Mouse (Mus musculus) gastrocnemius, postnatal 14 days (tissue): ENCODE measurements around the gene Tbxa2r. TPM values are rescaled to one million over a fixed set of nuclear protein-coding genes. Genes with fewer than 3 reads are reported as not detected.
A peak's percentile ranks its signal among the peaks of the same experiment; 100 is the strongest.

Source experiments
- DNase-seq: peaks from one replicate; pipeline ENCODE4 v3.0.0; 2021; ENCODE audit warnings: mixed read lengths
- intact Hi-C: fragments of 180-260 bp; cut with DNase I; formaldehyde crosslinking; loops from one replicate; pipeline ENCODE4 v1.15.1; 2025; ENCODE audit warnings: low total_unique reads
- total RNA-seq, 2 experiments: library from RNA; stranded (reverse); gene quantifications; 2 replicates each; pipeline ENCODE4 v1.2.3; 2021

Gene Tbxa2r
- total RNA-seq, 2 experiments from 2014 or later: 1.5 to 2.2 TPM

DNA sequence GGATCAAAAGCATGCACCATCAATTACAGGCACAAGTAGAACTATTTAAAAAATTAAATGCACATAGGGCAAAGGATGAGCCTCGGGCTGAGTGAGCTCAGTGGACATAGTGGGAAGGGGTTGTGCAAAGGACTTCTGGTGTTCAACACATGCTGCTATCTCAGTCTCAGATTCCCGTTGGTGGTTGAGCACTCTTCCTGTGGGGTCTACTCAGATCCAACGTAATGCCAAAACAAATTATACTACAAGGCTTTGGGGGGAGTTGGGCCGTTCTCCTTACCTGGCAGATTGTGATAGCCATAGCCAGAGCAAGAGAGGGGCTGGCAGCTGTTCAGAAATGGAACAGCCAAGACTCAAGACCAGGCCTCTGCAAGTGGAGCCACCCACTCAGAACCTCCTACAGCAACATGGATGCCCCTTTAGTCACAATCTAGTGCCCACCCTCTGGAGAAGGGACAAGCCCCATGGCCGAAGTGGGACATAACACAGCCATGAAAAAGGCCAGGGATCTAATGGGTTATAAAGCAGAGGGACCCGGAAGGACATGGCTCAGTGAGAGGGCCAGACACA, 51.4 kb downstream of the Tbxa2r start:
- intact Hi-C loops: no loop called here
- no peak for DNase-seq

DNA sequence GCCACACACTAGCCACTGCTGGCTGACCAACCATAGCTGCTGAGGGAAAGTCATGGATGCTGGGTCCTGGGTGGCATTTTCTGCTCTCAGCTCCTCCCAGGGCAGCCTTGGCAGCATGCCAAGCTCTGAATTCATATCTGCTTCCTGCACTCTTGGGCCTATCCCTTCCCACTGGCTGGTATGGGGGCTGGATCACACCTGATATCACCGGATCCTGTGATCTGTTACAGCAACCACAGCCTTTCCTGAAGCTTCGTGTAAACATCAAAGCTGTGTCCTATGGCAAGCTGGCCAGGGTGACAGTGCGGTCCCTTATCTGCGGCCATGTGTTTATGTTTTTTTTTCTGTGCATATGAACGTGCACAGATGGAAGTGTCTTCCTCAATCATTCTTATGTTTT, 53.5 kb downstream of the Tbxa2r start:
- no peak for DNase-seq
- intact Hi-C loops: no loop called here

DNA sequence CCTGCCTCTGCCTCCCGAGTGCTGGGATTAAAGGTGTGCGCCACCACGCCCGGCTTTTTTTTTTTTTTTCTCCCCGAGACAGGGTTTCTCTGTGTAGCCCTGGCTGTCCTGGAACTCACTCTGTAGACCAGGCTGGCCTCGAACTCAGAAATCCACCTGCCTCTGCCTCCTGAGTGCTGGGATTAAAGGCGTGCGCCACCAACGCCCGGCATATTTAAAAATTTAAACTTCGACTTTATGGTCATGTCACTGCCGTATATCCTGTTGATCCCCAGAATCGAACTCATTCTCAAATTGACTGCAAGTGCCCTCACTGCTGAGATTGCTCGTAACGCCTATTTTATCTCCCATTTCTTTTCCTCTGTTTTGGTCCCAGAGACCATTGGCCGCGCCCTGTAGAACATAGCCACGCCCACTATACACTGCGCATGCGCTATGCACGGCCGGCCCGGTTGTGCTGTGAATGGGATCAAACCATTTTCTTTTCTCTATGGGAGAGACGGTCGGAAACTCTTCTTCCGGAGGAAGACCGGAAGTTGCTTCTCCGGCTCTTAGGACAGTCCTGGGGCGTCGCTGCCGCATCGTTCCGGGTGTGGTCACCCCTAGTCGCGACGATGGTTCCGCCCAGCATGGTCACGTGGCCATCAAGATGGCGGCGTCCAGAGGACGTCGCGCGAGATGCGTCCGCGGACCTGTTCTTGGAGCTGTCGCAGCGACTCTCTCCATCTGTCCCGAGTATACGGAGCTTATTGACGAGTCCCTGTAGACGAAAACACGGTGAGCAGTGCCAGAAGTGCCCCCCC, 55.5 kb downstream of the Tbxa2r start, which contains the start of the genes Dohh and Gm48551:
TSS of gene Dohh (plus strand) at position 627 of the 803 bp plus-strand sequence.
TSS of gene Gm48551 (plus strand) at position 665 of the 803 bp plus-strand sequence.
- peak; percentile 99 for DNase-seq
- intact Hi-C loops: no loop called here

DNA sequence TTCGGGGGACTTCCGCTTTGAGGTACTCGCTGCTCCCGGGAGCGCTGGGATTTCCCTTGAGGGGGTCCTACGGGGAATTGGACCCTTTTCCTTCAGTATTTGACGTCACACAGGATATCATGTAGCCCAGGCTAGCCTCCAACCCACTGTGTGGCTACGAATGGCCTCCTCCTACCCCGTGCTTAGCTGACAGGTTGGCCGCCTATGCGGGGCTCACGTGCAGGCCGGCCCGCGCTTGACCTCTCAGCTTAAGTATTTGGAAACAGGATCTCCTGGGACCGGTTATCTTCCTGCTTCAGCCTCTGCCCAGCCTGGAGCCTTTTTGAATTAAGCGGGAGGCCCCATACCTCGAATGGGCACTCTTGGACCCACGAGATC, 56.1 kb downstream of the Tbxa2r start:
- intact Hi-C loops: no loop called here
- no peak for DNase-seq

Other genes with a start within 250 kb of the Tbxa2r start
- gene Creb3l3, start 229.9 kb upstream of the Tbxa2r start, total RNA-seq: 1 to 10 TPM in 1 of 2 experiments, under 1 TPM in 1; 0.53 to 1.1 TPM
- 100 to 1,000 TPM; 163 to 171 TPM for gene Map2k2, start 222.8 kb upstream of the Tbxa2r start, total RNA-seq
- 10 to 100 TPM; 28.2 to 30.1 TPM for gene Zbtb7a, start 193.5 kb upstream of the Tbxa2r start, total RNA-seq
- gene Pias4, start 160.8 kb upstream of the Tbxa2r start, total RNA-seq: 10 to 100 TPM; 12.3 to 12.8 TPM
- gene Eef2, start 152.1 kb upstream of the Tbxa2r start, total RNA-seq: 100 to 1,000 TPM; 892 to 898 TPM
- 10 to 100 TPM; 21.2 to 24.8 TPM for gene Dapk3, start 145.7 kb upstream of the Tbxa2r start, total RNA-seq
- gene 4930442H23Rik, start 144.9 kb upstream of the Tbxa2r start, total RNA-seq: not detected
- gene Nmrk2, start 126.7 kb upstream of the Tbxa2r start, total RNA-seq: 1 to 10 TPM; 1.8 to 5.5 TPM
- gene Atcay, start 97.9 kb upstream of the Tbxa2r start, total RNA-seq: under 1 TPM in 1 of 2 experiments, not detected in 1; 0.06 TPM
- gene Zfr2, start 95.6 kb upstream of the Tbxa2r start, total RNA-seq: 1 to 10 TPM; 1.7 to 2.5 TPM
- under 1 TPM; 0.33 to 0.57 TPM for gene Matk, start 75.8 kb upstream of the Tbxa2r start, total RNA-seq
- 10 to 100 TPM; 93.1 to 99.9 TPM for gene Mrpl54, start 61.8 kb upstream of the Tbxa2r start, total RNA-seq
- gene Apba3, start 61.8 kb upstream of the Tbxa2r start, total RNA-seq: 10 to 100 TPM; 62.8 to 71.1 TPM
- gene Tjp3, start 37.1 kb upstream of the Tbxa2r start, total RNA-seq: not detected
- 10 to 100 TPM; 18.5 to 22.8 TPM for gene Pip5k1c, start 35.8 kb upstream of the Tbxa2r start, total RNA-seq
- 1 to 10 TPM; 7.7 to 10.0 TPM for gene Cactin, start 7.6 kb upstream of the Tbxa2r start, total RNA-seq
- gene Gipc3, start 14.5 kb downstream of the Tbxa2r start, total RNA-seq: 1 to 10 TPM; 1.8 to 2.0 TPM
- gene Hmg20b, start 21.7 kb downstream of the Tbxa2r start, total RNA-seq: 10 to 100 TPM; 24.3 to 25.8 TPM
- 1 to 10 TPM; 3.7 to 4.0 TPM for gene Mfsd12, start 28.8 kb downstream of the Tbxa2r start, total RNA-seq
- under 1 TPM; 0.37 to 0.42 TPM for gene 4930404N11Rik, start 37.1 kb downstream of the Tbxa2r start, total RNA-seq
- 10 to 100 TPM; 11.9 to 15.4 TPM for gene Fzr1, start 49.8 kb downstream of the Tbxa2r start, total RNA-seq
- gene Dohh, start 55.7 kb downstream of the Tbxa2r start, total RNA-seq: 10 to 100 TPM; 38.6 to 39.8 TPM
- under 1 TPM; 0.41 to 0.47 TPM for gene Gm48551, start 55.7 kb downstream of the Tbxa2r start, total RNA-seq
- under 1 TPM in 1 of 2 experiments, not detected in 1; 0.80 TPM for gene Gm48552, start 60.3 kb downstream of the Tbxa2r start, total RNA-seq
- gene Smim24, start 64.3 kb downstream of the Tbxa2r start, total RNA-seq: under 1 TPM; 0.45 to 0.91 TPM
- gene Nfic, start 126.9 kb downstream of the Tbxa2r start, total RNA-seq: 100 to 1,000 TPM; 262 to 320 TPM
- under 1 TPM; 0.09 to 0.23 TPM for gene Celf5, start 154.0 kb downstream of the Tbxa2r start, total RNA-seq
- 10 to 100 TPM; 39.1 to 47.3 TPM for gene Ncln, start 167.7 kb downstream of the Tbxa2r start, total RNA-seq
- under 1 TPM; 0.64 to 0.86 TPM for gene S1pr4, start 171.4 kb downstream of the Tbxa2r start, total RNA-seq
- gene Gna15, start 195.5 kb downstream of the Tbxa2r start, total RNA-seq: 1 to 10 TPM in 1 of 2 experiments, under 1 TPM in 1; 0.60 to 1.2 TPM
- 10 to 100 TPM; 31.6 to 34.6 TPM for gene Gna11, start 216.5 kb downstream of the Tbxa2r start, total RNA-seq
- gene Aes, start 230.8 kb downstream of the Tbxa2r start, total RNA-seq: 100 to 1,000 TPM; 660 to 698 TPM
- gene Tle2, start 245.8 kb downstream of the Tbxa2r start, total RNA-seq: 1 to 10 TPM; 4.3 to 4.4 TPM